Mouse (Mus musculus) liver, adult (tissue): Measurements from ENCODE around the gene Plcb2.

Experiments used
- GATA4 ChIP-seq: IDR thresholded peaks from 2 replicates; pipeline ENCODE4 v1.6.1; 2014; ENCODE audit warnings: mild to moderate bottlenecking, low read length; ENCODE audit not compliant: insufficient replicate concordance

Plcb2 gene

DNA sequence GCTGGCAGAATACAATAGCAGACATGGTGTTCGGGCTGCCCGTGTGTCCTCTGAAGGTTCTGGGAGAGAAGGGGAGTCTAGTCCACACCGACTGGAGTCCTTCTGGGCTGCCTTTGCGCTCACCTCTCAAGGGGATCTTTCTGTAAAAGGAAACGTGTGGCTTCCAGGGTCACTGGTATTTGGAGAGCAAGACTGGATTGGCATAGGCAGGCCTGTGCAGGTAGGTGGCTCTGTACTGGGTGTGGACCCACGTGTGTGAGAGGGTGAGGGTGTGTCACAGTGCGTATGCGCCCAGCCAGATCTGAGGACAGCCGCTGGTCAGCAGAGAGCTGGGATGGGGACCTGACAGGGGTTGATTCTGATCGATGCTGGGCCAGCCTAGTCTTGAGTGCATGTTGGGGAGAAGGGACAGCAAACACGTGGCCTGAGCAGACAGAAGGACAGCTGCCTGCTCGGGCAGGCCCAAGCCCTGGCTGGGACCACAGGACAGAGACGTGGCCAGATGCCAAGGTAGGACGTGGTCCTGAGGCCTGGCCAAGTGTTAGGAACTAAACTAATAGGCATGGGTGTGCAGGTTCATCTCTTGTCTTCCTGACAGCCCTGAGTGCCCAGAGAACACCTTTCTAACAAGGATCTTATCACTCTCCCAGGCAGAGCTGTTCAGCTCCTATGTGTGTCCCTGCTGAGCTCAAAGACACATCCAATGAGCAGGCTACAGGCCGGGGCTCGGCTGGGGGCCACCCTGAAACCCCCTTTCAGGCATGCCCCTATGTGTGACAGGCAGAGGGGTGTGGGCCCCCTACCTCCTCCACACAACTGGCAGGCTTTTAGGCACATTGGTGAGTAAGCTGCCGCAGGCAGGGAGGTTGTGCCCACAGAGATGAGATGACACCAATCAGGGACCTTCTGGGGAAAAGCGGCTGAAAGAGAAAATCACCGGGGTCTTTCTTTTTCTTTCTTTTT, 64.2 kb downstream of the Plcb2 start:
- TF ChIP-seq GATA4, result no peak

DNA sequence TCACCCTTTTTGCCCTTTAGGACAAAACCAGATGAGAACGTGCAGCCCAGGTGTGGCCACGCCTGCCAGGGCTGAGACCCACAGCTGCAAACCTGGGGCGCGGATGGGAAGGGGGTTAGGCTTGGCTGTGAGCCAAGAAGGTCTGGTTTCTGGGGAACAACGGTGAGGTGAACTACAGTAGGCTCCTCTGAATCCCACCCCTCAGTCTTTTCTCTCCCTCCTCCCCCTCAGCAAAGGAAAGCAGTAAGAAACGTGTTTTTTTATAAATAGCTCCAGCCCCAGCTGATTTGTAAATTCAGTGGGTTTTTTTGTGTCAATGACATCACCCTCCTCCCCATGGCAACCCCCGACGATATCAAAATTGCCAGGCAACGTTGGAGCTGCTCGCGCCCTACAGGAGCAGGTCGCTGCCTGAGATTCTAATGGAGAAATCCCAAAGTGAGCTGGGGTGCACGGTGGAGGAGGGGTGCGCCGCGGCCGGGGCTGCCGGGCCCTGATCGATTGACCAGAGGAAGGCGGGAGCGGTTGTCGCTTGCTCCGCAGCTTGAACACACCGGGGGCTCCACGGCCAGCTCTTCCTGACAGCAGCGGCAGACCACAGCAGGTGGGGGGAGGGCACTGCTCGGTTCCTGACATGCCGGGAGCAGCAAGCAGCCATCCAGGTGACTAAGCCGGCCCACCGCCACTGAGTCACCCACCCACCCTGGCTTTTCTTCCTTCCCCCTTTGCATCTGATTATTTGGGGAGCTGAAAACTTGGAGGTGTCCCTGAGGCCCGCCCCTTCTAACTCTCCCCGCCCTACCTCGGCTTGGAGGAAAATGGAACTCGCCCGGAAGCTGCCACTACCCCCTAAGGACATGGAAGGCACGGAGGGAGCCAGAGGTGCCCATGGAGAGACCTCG, 65.1 kb downstream of the Plcb2 start, which contains the start of gene Pak6:
Gene Pak6 (plus strand): TSS at position 402 of the 902 bp plus-strand sequence.
- no peak for TF ChIP-seq GATA4

- no peak for TF ChIP-seq GATA4
Observed at GRCm38 (mm10) chr2:118661891-118662290, 66.3 kb downstream of the Plcb2 start.

DNA sequence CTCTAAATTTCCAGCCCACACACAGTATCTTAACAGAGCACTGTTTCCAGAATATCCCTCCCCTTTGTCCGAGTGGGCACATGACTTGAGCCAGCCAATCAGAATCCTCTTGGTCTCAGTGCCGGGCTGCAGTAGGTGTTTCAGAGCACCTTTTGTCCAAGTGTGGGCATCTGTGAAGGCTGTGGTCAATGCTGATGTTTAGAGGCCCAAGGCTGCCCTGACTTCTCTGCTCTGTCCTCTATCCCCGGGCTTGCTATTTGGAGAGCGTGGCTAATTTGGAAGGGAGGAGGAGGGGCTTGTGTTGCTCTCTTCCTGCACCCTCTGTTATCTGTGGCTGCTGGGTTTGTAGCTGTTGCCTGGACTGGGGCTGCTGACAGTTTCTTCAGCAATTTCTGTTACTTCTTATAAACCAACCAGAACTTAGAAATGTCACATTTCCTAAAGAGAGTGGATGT, 68.2 kb downstream of the Plcb2 start:
- no peak for TF ChIP-seq GATA4

- TF ChIP-seq GATA4, result no peak
Observed at GRCm38 (mm10) chr2:118659493-118659892, 68.7 kb downstream of the Plcb2 start.

DNA sequence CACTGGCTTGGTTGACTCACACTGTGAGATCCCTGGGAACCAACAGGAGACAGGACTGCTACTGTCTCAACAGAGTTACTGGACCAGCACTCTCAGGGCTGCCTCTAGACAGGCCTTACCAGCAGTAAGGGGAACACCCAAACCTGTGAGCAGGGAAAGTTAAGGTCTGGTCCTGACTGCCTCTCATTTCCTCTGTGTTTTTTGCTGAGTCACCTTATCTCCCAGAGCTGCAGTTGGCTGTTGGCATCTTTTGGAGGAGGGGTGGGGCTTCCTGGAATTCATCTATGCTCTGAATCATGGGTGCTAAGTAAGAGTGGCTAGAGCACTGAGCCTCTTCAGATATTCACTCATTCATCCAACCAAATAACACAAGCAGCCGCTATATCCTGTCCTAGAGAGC, 69.2 kb downstream of the Plcb2 start:
- TF ChIP-seq GATA4, result no peak

- no peak for TF ChIP-seq GATA4
Observed at GRCm38 (mm10) chr2:118658457-118658856, 69.8 kb downstream of the Plcb2 start.
